Mouse (Mus musculus) cerebellum, adult (tissue): ENCODE data around the gene Ppp2r1b.

Experiments
- ATAC-seq: cut with Nextera tagmentation; 2 replicates; pipeline ENCODE4 v1.9.2; 2017; ENCODE audit warnings: mild to moderate bottlenecking, moderate library complexity, mixed read lengths; ENCODE audit not compliant: insufficient number of reproducible peaks, low FRiP score, low TSS enrichment

Gene Ppp2r1b

DNA sequence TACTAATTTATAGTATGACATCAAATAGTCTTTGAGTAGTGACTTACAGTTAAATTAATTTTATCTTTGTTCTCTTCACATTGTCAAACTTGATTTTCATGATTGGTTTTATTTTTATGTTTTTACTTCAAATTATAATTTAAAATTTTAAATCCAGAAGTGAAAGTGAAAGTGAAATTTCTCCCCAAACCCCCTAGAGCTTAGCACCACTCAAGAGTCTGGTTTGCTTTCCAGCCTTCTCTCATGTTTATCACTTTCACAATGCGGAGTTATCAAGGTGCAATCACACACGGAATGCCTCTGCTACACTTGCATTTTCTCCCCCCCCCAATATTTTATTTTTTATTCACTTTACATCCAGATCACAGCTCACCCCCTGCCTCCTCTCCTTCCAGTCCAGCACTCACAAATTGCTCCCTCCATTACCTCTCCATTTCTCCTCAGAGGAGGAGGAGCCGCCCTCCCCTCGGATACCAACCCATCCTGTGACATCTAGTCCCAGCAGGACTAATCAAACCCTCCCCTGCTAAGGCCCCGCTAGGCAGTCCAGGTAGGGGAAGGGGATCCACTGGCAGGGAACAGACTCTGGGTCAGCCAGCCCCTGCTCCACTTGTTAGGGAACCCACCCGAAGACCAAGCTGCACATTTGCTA is 59.2 kb downstream of the Ppp2r1b start:
- no peak for ATAC-seq

DNA sequence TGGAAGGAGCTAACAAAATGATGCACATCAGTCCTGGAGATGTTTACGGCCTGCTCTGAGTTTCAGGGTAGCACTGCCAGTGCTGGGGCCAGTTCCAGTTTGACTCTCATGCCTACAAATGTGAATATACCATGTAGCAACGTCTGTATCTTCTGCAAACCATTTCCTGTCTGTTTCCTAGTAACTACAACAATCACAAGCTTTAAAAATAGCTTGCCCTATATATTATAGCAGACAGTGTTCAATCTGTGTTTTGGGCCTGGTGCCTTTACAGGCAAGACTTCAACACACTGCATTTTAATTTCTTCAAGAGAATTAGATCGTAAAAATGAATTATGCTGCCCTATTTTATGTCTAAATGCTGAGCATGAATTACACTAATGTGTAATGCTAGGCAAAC is 60.2 kb downstream of the Ppp2r1b start:
- ATAC-seq: no peak

DNA sequence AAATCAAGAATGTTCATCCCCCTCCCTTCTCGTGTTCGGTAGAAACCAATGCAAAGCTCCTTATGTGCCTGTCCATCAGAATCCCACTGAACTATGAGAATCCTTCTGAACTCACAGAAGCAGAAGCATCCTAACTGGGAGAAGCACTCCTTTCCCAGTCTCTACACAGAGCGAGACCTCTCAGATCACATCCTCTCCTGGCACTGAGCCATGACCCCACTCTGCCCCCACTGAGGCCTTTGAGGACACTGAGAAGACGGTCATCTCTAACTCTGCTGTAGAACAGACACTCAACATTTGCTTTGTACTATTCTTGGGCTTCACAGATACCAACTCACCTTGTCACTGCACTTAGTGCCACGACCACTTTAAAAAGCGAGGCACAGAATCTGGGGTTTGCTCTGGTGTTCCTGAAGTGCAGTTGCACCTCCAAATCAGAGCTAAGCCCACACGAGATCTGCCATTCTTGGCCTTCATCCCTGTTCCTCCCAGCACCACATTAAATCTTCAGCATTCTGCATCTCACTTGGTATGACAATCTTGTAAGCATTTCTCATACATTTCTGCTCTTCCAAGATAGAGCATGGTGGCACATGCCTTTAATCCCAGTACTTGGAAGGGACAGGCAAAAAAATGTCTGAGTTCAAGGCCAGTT is 66.9 kb downstream of the Ppp2r1b start:
- no peak for ATAC-seq

DNA sequence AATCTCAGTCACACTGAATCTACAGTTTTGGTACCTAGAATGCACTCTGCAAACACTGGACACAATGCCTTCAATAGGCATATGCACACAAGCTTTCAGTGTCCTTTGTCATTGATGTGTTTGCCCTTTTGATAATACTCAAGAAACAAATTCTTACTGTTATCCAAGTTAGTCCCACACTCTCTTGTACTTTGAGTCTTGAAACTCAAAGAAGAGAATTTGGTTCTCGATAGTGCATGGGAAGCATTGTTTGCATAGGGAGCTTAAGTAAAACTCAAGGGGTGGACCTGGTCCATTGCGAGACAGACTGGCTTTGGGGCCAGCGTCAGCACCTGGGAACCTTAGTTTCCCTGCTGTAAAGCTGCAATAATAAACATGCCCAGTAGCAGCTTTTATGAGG is 73.0 kb downstream of the Ppp2r1b start:
- ATAC-seq: no peak

DNA sequence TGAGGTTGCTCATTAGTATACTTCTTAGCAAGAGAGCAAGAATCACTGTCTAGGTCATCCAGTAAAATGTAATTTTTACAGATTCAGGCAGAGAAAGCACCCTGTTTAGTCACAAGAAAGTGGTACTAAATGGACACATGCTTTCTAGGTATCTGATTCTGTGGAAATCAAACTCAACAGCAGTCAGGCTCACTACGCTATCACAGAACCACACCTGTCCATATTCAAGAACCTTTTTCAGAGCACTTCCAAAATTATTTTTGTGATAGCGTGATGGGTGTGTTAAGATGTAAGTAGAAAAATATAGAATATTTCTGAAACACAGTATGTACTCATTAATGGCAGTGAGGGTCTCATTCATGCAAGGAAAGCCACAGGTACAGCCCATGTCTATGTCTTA is 74.5 kb downstream of the Ppp2r1b start:
- ATAC-seq: no peak

DNA sequence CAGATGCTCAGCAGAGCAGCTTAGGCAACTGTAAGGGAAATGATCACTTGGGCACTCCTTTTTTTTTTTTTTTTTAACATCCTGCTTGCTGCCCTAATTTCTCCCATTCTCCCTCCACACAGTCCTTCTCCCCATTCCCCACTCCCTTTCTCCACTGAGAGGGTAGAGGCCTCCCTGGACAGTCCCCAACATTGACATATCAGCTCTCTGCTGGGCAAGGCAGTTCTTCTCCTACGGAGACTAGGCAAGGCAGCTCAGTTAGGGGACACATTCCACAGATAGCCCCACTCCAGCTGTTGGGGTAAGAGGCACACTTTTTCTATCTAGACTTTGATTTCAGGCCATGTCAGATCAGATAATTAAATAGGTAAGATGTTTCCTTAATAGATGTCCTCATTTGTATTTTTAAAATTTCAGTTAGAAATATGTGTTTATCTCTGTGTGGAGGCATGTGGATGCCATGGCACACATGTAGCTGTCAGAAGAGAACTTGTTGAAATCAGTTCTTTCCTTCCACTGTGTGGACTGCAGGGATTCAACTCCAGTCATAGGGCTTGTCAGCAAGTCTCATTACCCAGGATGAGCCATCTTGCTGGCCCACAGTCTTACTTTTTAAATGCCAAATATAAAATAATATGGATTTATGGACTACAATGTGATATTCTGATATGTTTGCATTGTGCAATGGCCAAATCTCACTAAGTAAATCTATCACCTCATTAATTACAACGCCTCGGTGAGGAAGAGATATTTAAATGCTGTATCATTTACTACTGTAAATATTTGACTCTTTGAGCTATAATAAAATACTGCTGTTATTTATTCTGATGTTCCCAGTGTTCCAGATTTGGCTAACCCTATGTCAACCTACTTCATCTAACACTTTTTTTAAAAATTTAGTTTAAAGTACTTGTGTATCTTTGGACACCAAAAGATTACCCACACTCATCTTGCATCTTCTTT is 76.1 kb downstream of the Ppp2r1b start:
- ATAC-seq: no peak

DNA sequence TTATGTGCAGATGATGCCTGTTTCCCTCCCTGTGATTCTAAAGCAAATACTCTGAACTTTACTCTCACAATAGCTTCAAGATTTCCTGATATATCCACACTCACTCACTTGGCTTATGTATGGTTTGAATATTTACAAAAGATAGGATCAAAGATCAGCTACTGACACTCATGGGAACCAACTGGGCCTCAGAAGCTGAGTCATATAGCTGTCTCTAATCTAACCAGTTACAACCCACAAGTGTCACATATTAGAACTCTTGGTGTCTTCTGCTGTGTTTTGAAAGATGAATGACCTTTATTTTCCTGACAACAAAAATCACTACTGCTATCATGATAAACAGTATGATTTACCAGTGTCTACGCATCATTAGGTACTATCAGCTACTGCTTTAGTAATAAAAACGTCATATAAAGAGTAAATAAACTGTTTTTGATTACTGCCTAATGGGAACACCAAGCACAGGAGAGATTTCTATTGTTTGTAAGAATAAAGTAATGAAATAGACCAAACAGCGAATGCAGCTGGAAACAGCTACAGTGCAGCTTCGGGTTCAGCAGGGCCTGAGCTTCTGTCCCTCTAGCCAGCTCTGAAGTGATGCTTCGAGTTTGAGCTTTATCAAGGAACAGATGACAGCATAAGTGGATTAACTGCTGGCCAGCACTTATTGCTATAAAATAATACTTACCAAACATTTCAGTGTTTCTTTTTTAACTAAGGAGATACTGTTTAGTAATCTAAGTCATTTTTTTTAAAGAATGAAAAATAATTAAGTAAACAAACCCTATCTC is 77.5 kb downstream of the Ppp2r1b start:
- ATAC-seq: no peak

DNA sequence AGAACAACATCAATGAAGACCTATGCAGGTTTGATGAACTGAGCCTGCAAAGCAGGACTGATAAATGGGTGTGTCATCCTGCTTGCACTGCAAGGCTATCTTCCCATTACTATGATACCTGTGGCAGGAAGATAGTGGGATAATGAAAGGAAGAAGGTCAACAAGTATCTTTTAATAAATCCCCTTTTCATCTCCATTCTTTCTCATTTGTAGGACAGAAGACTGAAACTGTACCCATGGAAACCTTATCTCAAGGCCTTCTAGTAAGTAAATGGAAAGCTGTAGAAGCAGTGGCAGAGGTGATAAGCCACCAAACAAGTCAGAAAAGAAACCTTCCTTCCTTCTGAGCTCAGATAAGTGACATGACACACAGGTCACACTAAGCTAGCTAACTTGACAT is 79.4 kb downstream of the Ppp2r1b start:
- ATAC-seq: no peak

DNA sequence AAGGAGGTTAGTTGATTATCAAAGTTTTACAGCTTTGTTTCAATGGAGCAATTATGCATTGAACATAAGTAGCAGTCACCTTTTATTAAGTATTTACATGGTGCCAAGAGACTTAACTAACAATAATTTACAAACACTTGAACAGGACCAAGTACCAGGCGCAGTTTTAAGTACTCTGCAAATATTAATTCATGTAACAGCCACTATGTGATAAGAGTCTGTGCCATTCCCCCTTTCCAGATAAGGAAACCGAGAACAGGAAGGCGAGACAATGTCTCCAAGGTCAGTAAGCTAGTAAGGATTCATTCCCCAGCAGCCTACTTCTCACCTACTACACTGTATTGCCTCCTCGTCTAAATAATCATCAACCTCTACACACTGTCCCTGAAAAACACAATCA is 80.7 kb downstream of the Ppp2r1b start:
- ATAC-seq: no peak

DNA sequence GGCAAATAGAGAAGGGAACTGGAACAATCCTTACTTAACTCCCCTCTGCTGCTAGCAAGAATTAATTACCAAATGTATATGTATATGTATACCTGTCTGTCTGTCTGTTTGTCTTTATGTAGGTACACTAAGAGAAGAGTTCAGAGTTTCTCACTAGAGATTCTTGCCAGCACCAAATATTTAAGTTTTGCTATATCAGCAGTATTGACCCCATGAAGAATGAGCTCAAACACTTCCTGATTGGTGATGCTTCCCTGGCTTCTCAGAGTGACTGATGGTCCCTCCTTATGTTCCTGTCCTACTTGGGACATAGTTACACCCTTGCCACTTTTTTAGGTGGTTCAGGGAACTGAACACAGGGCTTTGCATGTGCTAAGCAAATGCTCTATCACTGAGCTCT is 84.9 kb downstream of the Ppp2r1b start:
- no peak for ATAC-seq

DNA sequence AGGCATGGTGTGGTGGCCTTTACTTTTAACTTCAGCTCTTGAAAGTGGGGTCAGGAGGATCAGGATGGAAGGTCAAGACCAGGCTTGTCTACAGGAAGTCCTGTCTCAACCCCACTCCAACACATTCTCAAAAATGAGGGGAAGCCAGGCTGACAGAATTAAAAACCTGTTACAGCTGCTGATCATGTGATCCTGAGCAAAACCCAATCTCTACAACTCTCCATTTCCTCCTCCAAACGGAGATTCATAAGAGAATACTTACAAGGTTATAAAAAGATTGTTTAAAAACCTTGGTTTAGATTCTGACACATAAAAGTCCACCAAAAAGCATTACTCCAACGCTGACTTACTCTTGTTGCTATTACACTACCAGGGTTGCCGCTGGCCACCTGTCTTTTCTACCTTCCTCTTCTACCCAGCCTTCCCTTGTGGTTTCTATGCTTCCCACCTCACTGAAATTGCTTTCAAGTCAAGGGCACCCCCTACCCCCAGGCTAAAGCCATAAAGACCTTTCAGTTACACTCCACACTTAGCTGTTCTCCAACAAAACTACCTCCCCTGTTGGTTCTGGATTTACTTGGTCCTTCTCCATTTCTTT is 96.8 kb downstream of the Ppp2r1b start:
- no peak for ATAC-seq

DNA sequence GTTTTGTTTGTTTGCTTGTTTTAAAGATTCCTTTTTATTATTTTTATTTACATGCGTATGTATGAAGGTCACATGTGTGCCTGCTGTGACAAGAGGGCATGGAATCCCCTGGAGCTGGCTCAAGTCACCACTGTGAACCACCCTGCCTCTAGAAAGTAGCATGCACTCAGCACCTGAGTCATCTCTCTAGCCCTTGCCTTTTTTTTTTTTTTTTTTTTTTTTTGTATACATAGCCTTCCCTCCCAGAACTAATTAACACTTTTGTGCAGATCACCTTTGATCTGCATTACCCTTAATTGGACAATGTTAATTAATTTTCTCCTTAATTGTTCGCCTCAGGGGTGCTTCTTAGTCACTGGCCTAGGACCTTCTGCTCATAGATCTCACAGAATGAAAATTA is 97.6 kb downstream of the Ppp2r1b start:
- no peak for ATAC-seq
